Mouse (Mus musculus): Measurements from ENCODE around the gene Vmn1r23. TPM values are rescaled to one million over a fixed set of nuclear protein-coding genes. Genes with fewer than 3 reads are reported as not detected.
"Not testable (repeated sequence)": the region's sequence is repeated elsewhere in the genome, so short reads cannot be mapped to it uniquely, and the experiment has no call there.

The Vmn1r23 gene
- total RNA-seq (2021): not detected

DNA sequence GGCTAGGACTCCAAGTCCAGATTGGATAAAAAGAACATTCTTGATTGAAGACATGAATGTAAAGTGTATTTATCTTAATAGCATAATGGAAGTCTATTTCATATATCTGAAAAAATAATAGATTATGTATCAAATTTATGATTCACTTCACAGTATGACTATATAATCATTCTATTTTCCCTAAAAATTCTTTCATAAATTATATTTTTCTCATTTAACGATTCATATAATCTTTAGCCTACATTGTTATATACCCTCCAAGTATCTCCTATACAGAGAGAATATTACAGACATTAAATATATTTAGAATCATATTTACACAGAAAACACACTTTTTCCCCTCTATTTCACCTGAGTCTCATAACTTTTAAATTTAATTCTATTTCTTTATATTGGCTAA, at the start of gene Vmn1r23:
Gene Vmn1r23, minus strand, starts transcription at position 101 of the 400 bp plus-strand sequence.
- intact Hi-C loops (cut with DNase I): no loop called here

DNA sequence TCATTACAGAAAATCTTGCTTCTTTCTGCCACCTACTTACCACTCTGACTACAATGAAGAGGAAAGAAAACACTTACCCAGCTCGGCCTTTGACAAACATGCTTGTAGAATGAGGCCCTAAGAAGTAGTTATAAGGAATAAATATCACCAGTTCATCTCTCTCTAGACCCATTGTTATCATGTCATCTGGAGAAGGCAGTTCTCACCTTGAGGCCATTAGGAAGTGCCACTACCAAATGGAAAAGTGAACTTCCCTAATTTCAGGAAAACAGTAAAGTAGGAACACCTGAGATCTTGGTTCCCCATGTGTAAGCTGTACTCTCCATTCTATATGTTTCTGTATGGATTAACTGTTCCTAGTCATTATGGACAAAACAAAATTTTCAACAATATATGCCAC, 34.8 kb upstream of the Vmn1r23 start, which contains the start of gene Vmn1r24:
Gene Vmn1r24, minus strand, starts transcription at position 101 of the 400 bp plus-strand sequence.
- DNase-seq; intact Hi-C loops (cut with DNase I): not testable (repeated sequence)

More for the DNA sequence above, at the start of gene Vmn1r23:
- no peak for DNase-seq

DNA sequence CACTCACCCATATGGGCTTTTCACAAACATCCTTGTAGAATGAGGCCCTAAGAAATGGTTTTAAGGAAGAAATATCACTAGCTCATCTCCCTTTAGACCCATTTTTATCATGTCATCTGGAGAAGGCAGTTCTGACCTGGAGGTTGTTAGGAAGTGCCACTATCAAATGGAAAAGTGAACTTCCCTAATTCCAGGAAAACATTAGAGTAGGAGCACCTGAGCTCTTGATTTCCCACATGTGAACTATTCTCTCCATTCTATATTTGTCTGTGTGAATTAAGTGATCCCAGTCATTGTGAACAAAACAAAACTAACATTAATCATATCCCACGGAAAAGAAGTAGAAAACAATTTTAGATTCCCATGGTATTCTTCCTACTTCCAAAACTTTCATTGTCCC, 18.7 kb downstream of the Vmn1r23 start, which contains the start of gene Vmn1r22:
Gene Vmn1r22, minus strand, starts transcription at position 101 of the 400 bp plus-strand sequence.
- DNase-seq: no peak
- intact Hi-C loops (cut with DNase I): no loop called here

Other genes starting within 250 kb of the Vmn1r23 start
- gene Pyurf, start 234.8 kb downstream of the Vmn1r23 start, total RNA-seq (2021): 10 to 100 TPM; 22.6 to 23.5 TPM
- gene Lancl2, start 224.3 kb downstream of the Vmn1r23 start, total RNA-seq (2021): 10 to 100 TPM; 13.3 to 13.9 TPM
- 10 to 100 TPM; 18.9 to 20.3 TPM for gene Vopp1, start 101.7 kb downstream of the Vmn1r23 start, total RNA-seq (2021)
- not detected for gene Vmn1r21, start 76.5 kb downstream of the Vmn1r23 start, total RNA-seq (2021)
- gene Vmn1r22, start 18.8 kb downstream of the Vmn1r23 start, total RNA-seq (2021): not detected
- not detected for gene Vmn1r24, start 34.7 kb upstream of the Vmn1r23 start, total RNA-seq (2021)
- gene Vmn1r25, start 54.0 kb upstream of the Vmn1r23 start, total RNA-seq (2021): not detected
- not detected for gene Vmn1r26, start 88.3 kb upstream of the Vmn1r23 start, total RNA-seq (2021)

Data from heart, postnatal 36 days (tissue).